Mouse (Mus musculus) midbrain, embryonic 16.5 days (tissue): ENCODE measurements at regions not wholly inside any gene's neighbourhood (a gene's known extent, or its start where the extent isn't known, plus 50 kb on each side); places are given as distances from the start of the nearest gene placed in this dataset.

Source experiments
- ATAC-seq: fragments of 200-750 bp; cut with Nextera tagmentation; 2 replicates; pipeline ENCODE4 v1.8.0; 2017; ENCODE audit warnings: moderate TSS enrichment
- H3K27ac ChIP-seq: fragments of 300-500 bp; sonication (generic); 2 replicates; pipeline ENCODE4 v1.5.1; 2014; ENCODE audit warnings: mild to moderate bottlenecking, low read length, mixed read lengths
- H3K27me3 ChIP-seq: fragments of 300-500 bp; sonication (generic); 2 replicates; pipeline ENCODE4 v1.6.1; 2014; ENCODE audit warnings: low read depth, low read length, mixed read lengths; ENCODE audit not compliant: control insufficient read depth, insufficient read depth
- H3K36me3 ChIP-seq: fragments of 300-500 bp; sonication (generic); 2 replicates; pipeline ENCODE4 v1.6.1; 2014; ENCODE audit warnings: mild to moderate bottlenecking, low read length, moderate library complexity, mixed read lengths; ENCODE audit not compliant: control insufficient read depth, insufficient read depth
- H3K4me1 ChIP-seq: fragments of 300-500 bp; sonication (generic); 2 replicates; pipeline ENCODE4 v1.6.1; 2014; ENCODE audit warnings: mild to moderate bottlenecking, low read length, mixed read lengths; ENCODE audit not compliant: control insufficient read depth, insufficient read depth
- H3K4me2 ChIP-seq: fragments of 300-500 bp; sonication (generic); 2 replicates; pipeline ENCODE4 v1.6.1; 2014; ENCODE audit warnings: mild to moderate bottlenecking, low read length, mixed read lengths
- H3K4me3 ChIP-seq: fragments of 300-500 bp; sonication (generic); 2 replicates; pipeline ENCODE4 v1.5.1; 2014; ENCODE audit warnings: low read depth, mild to moderate bottlenecking, low read length, moderate library complexity, mixed read lengths
- H3K9ac ChIP-seq: fragments of 300-500 bp; sonication (generic); 2 replicates; pipeline ENCODE4 v1.6.1; 2014; ENCODE audit warnings: low read depth, low read length, mixed read lengths
- H3K9me3 ChIP-seq: fragments of 300-500 bp; sonication (generic); replicated peaks from 2 replicates; pipeline ENCODE4 v1.6.1; 2014; ENCODE audit warnings: mild to moderate bottlenecking, low read length, mixed read lengths; ENCODE audit not compliant: control insufficient read depth, poor library complexity, severe bottlenecking
- WGBS: fragments of 180-500 bp; shearing (Covaris S2); extraction: QIAGEN DNeasy Blood & Tissue Kit; methylation state at CpG from one replicate; pipeline ENCODE4 v1.1.7; 2014; 5-methylcytosine and 5-hydroxymethylcytosine counted together

DNA sequence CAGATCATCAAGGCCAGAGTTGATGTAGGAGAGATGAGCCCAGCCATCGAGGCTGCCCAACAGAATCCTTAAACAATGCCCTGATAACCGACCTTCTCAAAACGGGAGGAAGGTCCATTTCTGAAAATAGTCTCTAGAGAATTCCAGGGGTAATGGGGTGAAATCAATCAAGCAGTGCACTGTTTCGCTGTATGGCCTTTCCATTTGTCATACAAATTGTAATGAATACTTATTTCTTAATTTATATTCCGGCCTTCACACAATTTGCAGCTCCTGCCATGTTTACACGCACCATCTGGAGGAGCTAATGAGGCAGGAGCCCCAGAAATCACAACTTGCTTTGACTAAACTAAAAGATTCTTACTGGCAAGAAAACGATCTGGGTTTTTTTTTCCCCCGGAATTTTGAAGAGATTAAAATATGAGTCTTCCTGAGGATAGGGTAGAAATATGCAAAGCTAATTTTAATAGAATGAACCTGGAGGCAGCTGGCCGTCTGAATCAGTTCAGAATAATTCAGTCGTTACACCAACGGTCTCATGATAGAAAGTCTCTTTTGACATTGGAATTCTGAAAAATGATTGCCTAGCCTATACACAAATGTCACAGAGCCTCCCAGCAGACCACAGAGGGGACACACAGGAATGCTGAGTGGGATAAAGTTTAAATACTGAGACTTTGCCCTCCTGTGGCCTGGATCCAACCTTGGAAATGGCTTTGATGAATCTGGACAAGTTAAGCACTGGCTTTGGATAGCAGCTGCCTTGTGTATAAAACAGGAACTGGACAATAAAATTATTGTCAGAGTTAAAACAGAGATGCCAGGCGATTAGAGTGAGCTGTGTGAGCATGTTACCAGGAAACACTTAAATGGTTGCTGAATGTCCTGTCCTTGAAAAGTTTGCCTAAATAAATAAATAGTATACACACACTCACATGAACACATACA, 115.0 kb upstream of the Frem1 start:
- H3K4me3 ChIP-seq, result no peak overlapping the region
- H3K4me2 ChIP-seq, result no peak overlapping the region
- H3K27me3 ChIP-seq, result no peaks in the 10 kb centered on the region
- no peaks in the 10 kb centered on the region; the same call in 1 of the 2 replicates for H3K4me1 ChIP-seq
- WGBS, result 60% methylated on average over 12 of the region's 12 CpGs
- no peaks in the 10 kb centered on the region for H3K9me3 ChIP-seq
- no peak overlapping the region for H3K27ac ChIP-seq
- no peak for ATAC-seq
- no peak overlapping the region for H3K9ac ChIP-seq
- no peaks in the 10 kb centered on the region for H3K36me3 ChIP-seq

- ATAC-seq, result no peak
- H3K4me2 ChIP-seq, result no peak overlapping the region
- no peaks in the 10 kb centered on the region for H3K36me3 ChIP-seq
- 85% methylated on average over 3 of the region's 3 CpGs for WGBS
- H3K9me3 ChIP-seq, result no peaks in the 10 kb centered on the region
- H3K27ac ChIP-seq, result no peak overlapping the region
- H3K4me3 ChIP-seq, result no peak overlapping the region
- H3K27me3 ChIP-seq, result no peaks in the 10 kb centered on the region
- H3K4me1 ChIP-seq, result no peaks in the 10 kb centered on the region; the same call in 1 of the 2 replicates
- H3K9ac ChIP-seq, result no peak overlapping the region
Measured at GRCm38 (mm10) chr4:83146740-83147139, 94.6 kb upstream of the Frem1 start.

GRCm38 (mm10) chr4:83145738-83146217, 93.6 kb upstream of the Frem1 start:
- H3K9ac ChIP-seq, result no peak overlapping the region
- no peaks in the 10 kb centered on the region; the same call in 1 of the 2 replicates for H3K4me1 ChIP-seq
- H3K36me3 ChIP-seq, result no peaks in the 10 kb centered on the region
- 5% methylated on average over 8 of the region's 8 CpGs for WGBS
- H3K4me2 ChIP-seq, result no peak overlapping the region
- H3K27me3 ChIP-seq, result no peaks in the 10 kb centered on the region
- no peak overlapping the region for H3K4me3 ChIP-seq
- H3K9me3 ChIP-seq, result no peaks in the 10 kb centered on the region
- peak; percentile 80 for ATAC-seq
- no peak overlapping the region for H3K27ac ChIP-seq

GRCm38 (mm10) chr4:83144781-83145517, 92.8 kb upstream of the Frem1 start:
- Histone ChIP-seq H3K27ac (no peak overlapping the region), H3K4me3 (no peak overlapping the region), H3K9ac (no peak overlapping the region), H3K4me2 (no peak overlapping the region), H3K27me3 (no peaks in the 10 kb centered on the region), H3K36me3 (no peaks in the 10 kb centered on the region), H3K4me1 (no peaks in the 10 kb centered on the region; the same call in 1 of the 2 replicates), H3K9me3 (no peaks in the 10 kb centered on the region)
- WGBS, result 76% methylated on average over 11 of the region's 11 CpGs
- no peak for ATAC-seq

DNA sequence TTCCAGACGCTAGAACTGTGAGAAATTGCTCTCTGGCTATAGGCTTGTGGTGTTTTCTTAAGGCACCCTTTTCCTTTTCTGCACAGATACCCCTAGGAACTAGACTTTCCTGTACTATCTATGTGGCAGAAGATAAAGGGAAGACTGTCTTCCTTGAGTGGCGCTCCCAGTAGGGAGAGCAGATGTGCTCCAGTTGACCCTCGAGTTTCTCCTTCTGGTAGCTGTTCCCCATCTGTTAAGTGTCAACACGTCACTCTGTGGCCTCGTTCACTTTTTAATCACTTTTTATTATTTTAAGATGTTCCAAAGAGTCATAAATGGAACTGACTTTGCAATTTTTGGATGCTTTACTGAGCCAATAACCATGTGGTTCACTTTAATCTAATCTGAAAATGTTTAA, 89.6 kb upstream of the Frem1 start:
- 91% methylated on average over 5 of the region's 5 CpGs for WGBS
- Histone ChIP-seq H3K27ac (no peak overlapping the region), H3K4me2 (no peak overlapping the region), H3K9ac (no peak overlapping the region), H3K4me3 (no peak overlapping the region), H3K27me3 (no peaks in the 10 kb centered on the region), H3K9me3 (no peaks in the 10 kb centered on the region), H3K4me1 (no peaks in the 10 kb centered on the region; the same call in 1 of the 2 replicates), H3K36me3 (no peaks in the 10 kb centered on the region)
- ATAC-seq, result no peak

DNA sequence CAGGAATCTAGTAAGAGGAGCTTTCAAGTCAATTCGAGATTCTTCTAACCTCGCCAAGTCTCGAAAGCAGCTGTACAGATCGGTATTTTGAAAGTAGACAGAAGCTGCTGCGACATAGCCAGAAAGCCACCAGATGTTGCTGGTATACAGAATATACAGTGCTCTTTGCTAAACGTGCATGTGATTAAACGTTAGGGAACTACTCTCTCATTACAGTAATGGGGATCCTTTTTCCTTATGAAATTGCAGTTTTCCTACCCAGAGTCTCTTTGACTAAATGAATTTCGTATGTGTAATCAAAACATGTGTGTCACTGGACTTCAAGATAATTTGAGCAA, 70.5 kb upstream of the Frem1 start:
- Histone ChIP-seq H3K4me2 (no peak overlapping the region), H3K9me3 (no peaks in the 10 kb centered on the region), H3K27me3 (no peaks in the 10 kb centered on the region), H3K9ac (no peak overlapping the region), H3K36me3 (no peaks in the 10 kb centered on the region), H3K4me1 (no peaks in the 10 kb centered on the region), H3K4me3 (no peak overlapping the region), H3K27ac (no peak overlapping the region)
- 90% methylated on average over 8 of the region's 8 CpGs for WGBS
- no peak for ATAC-seq

DNA sequence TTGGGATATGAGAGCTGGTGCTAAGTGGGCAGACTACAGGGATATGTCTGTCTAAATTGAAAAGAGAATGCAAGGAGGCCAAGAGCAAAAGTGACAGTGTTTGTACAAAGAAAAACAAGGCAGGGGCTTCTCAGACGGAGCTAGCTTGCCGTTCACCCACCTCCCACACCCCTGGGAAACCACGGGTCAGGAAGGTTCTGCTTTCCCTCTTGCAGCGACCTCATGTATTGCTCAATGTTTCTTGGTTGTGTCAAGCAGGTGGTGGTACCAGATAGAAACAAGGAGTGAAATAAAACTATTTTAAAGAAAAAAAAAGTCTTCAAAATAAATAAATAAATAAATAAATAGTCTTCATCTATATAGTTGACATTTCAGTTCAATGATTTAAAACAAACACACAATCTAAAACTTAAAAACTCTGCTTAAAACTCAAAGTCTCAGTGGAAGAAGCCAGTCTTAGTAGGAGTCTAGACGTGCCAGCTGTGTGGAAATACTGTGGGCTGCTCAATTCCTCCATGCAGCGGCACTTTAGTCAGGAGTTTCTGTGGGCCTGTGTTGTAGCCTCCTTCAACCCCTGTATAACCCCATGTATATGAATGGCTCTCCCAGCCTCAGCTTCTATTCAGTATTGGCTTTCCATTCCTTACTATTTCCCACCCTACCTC, 70.0 kb upstream of the Frem1 start:
- Histone ChIP-seq H3K27me3 (no peaks in the 10 kb centered on the region), H3K36me3 (no peaks in the 10 kb centered on the region), H3K4me1 (no peaks in the 10 kb centered on the region), H3K4me2 (no peak overlapping the region), H3K27ac (no peak overlapping the region), H3K9ac (no peak overlapping the region), H3K9me3 (no peaks in the 10 kb centered on the region), H3K4me3 (no peak overlapping the region)
- 91% methylated on average over 6 of the region's 6 CpGs for WGBS
- no peak for ATAC-seq

GRCm38 (mm10) chr4:83108659-83108967, 56.5 kb upstream of the Frem1 start:
- Histone ChIP-seq H3K9ac (no peak overlapping the region), H3K36me3 (no peaks in the 10 kb centered on the region), H3K27me3 (no peaks in the 10 kb centered on the region), H3K27ac (no peak overlapping the region), H3K4me3 (no peak overlapping the region), H3K4me1 (no peaks in the 10 kb centered on the region), H3K4me2 (no peak overlapping the region), H3K9me3 (0 out of 2 replicates have a peak, but pooled peaks cover 2% of the 10 kb centered on the region)
- ATAC-seq, result no peak
- 77% methylated on average over 3 of the region's 3 CpGs for WGBS
